Mouse (Mus musculus) lung, adult 2 months (tissue): ENCODE measurements around the gene Maml2. TPM values are rescaled to one million over a fixed set of nuclear protein-coding genes. Genes with fewer than 3 reads are reported as not detected.

Source experiments
- DNase-seq: peaks from one replicate; pipeline ENCODE4 v3.0.0; 2022
- H3K4me1 ChIP-seq: fragments of 200-500 bp; 2 replicates; pipeline ENCODE4 v1.6.1; 2011; ENCODE audit warnings: low read length; ENCODE audit not compliant: control insufficient read depth, insufficient read depth
- H3K4me3 ChIP-seq: fragments of 200-500 bp; replicated peaks from 2 replicates; pipeline ENCODE3; 2011; ENCODE audit warnings: low read depth, mild to moderate bottlenecking, control low read depth, low read length; ENCODE audit errors: extremely low read depth
- CTCF ChIP-seq: fragments of 200-500 bp; IDR thresholded peaks from 2 replicates; pipeline ENCODE4 v1.5.1; 2011; ENCODE audit warnings: mild to moderate bottlenecking, low read length, control low read depth; ENCODE audit not compliant: insufficient read depth
- POLR2A ChIP-seq: fragments of 200-500 bp; IDR thresholded peaks from 2 replicates; pipeline ENCODE4 v1.6.1; 2011; ENCODE audit warnings: low read depth, mild to moderate bottlenecking, control low read depth, low read length, borderline replicate concordance; ENCODE audit errors: extremely low read depth
- WGBS: fragments of 180-500 bp; shearing (Covaris S2); methylation state at CpG from one replicate; pipeline ENCODE4 v1.1.7; 2018; 5-methylcytosine and 5-hydroxymethylcytosine counted together
- polyA plus RNA-seq: library from polyadenylated mRNA; depleted of rRNA; stranded (reverse); fragments of >200 nt; gene quantifications from 2 replicates; pipeline ENCODE4 v1.2.3, GENCODE M21; 2012

Gene Maml2
- polyA plus RNA-seq, 1 experiment: 17.1 TPM

DNA sequence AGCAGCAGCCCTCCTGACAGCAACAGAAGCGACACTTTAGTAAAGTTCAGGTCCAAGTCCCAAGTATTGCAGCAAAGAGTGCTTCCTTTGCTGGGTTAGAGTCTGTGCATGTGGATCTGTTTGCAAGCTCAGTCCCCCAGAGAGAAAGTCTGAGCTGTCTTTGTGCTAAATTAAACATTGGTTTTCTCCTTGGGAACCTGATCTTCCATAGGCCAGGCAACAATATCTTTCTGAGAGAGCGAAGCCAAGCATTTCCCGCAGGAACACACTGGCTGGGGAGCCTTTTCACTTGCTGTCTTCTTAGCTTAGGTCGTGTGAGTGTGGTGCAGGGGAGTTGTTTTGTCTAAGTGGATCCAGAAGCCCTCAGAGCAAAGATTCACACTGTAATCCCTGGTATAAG lies 9.5 kb downstream of the Maml2 start:
- 70% methylated on average over 4 of the region's 4 CpGs for WGBS
- TF ChIP-seq CTCF: no peak
- H3K4me3 ChIP-seq: no peak overlapping the region
- DNase-seq: no peak
- H3K4me1 ChIP-seq: peaks cover 25% of the 10 kb centered on the region

DNA sequence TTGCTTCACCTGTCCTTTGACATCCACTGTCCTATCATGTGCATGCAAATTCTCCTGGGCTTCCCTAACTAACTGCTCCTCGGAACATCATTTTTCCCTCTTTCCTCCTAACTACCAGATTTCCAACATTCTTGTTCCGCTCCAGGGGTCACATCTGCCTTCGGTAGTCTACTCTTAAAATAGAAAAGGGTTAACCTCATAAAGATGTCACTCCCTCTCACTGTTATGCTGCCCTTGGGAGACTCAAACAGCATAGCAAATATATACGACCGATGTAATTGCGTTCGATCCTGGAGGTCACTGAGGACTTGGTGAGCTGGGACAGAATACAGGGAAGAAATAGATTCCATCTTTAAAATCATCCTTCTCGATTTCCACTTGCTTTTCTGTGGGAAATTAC lies 11.0 kb downstream of the Maml2 start:
- DNase-seq: no peak
- TF ChIP-seq POLR2A (no peak), CTCF (no peak)
- 90% methylated on average over 8 of the region's 8 CpGs for WGBS
- no peak overlapping the region for H3K4me3 ChIP-seq
- H3K4me1 ChIP-seq: peaks cover 20% of the 10 kb centered on the region

DNA sequence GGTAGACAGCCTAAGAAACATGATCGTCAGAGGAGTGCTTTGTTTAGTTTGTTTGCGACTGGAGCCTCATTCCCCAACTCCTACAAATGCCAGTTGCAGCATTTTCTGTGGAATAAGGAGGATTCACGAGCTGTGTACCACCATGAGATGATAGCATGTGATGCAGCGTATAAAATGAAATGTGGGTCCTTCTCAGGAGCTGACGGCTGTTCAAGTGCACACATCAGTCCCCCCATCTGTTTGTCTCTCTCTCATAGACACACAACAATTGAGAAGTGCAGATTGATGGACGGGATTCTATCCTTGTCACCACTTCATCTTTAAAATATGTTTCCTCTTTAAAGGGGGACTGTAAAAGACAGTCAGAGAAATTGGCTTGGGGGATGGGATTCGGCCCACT lies 12.1 kb downstream of the Maml2 start:
- TF ChIP-seq CTCF: no peak
- no peak for TF ChIP-seq POLR2A
- no peak for DNase-seq

DNA sequence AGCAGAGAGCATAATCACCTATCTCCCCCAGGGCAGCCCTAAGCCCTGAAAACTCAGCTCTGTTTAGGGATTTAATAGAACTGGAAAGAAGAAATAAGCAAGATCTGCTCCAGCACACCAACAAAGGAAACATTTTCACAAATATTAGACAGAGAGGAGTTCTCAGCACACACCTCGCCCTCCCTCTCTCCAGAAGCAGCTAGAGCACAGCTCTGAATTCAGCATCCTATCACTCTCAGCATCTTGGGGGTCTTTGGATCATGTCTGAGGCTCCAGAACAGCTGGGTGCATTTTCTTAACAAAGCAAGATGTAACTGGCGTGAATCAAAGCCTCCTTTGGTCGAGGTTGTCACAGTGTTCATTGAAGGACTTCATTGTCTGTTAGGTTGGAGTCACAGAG lies 12.5 kb downstream of the Maml2 start:
- no peak overlapping the region for H3K4me3 ChIP-seq
- DNase-seq: no peak
- H3K4me1 ChIP-seq: peaks cover 15% of the 10 kb centered on the region
- TF ChIP-seq POLR2A (no peak), CTCF (no peak)
- 69% methylated on average over 3 of the region's 3 CpGs for WGBS

More for the DNA sequence above, 12.1 kb downstream of the Maml2 start:
- Histone ChIP-seq H3K4me3 (no peak overlapping the region), H3K4me1 (peaks cover 13% of the 10 kb centered on the region)
- 73% methylated on average over 7 of the region's 7 CpGs for WGBS

DNA sequence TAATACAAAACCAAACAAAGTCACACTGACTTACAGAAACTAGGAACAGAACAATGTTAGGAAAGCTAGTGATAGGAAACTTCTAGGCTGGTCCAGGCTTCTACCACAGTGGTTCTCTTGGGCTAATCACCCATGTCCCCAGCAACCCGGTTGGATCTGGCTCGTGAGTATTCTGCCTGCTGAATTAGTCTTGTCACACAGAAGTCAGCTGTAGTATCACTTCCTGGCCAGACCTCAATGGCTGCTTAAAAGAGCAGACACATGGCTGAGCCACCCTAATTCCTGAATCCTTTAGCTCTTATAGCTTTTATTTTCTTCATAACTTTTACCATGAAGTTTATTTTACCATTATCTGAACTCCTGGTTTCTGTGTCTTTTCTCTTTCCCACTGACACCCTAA lies 13.3 kb downstream of the Maml2 start:
- Histone ChIP-seq H3K4me3 (no peak overlapping the region), H3K4me1 (peaks cover 22% of the 10 kb centered on the region)
- no peak for DNase-seq
- WGBS: 20% methylated on average over 2 of the region's 2 CpGs
- TF ChIP-seq POLR2A (no peak), CTCF (no peak)

DNA sequence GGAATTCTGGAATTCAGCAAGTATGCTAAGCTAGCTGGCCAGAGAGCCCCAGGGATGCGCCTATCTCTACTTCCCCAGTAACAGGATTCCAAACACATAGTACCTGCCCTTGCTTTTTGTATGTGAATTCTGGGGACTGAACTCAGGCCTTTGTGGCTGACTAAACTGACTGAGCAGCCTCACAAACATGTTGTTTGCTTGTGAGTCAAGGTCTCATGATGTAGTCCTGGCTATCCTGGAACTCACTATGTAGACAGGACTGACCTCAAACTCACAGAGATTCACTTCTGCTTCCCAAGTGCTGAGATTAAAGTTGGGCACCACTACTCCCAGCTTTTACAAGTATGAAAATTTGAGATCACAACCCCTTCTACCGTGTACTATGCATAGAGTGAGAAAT lies 16.2 kb downstream of the Maml2 start:
- TF ChIP-seq CTCF: no peak
- TF ChIP-seq POLR2A: no peak
- 86% methylated on average over 2 of the region's 2 CpGs for WGBS
- Histone ChIP-seq H3K4me3 (no peak overlapping the region), H3K4me1 (peaks cover 22% of the 10 kb centered on the region)
- DNase-seq: no peak

DNA sequence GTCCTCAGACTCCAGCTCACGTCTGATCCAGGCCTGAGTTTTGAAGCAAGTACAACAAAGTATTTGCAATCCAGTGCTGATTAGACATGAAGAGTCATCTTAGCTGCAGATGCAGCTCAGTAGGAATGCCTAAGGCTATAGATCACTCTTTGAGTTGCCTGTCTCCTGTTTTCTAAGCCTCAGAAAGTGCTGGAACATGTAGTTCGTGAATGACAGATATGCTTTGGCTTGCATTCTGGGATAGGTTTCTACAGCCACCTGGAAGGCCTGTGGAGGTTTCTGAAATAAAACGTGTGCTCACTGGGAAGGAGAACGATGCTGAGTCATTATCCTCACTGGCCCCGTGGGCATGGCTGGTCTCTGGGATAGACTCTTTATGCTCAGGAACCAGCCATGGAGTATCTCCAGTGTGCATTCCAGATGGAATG lies 16.8 kb downstream of the Maml2 start:
- Histone ChIP-seq H3K4me3 (no peak overlapping the region), H3K4me1 (peaks cover 22% of the 10 kb centered on the region)
- DNase-seq: no peak
- TF ChIP-seq CTCF: no peak
- TF ChIP-seq POLR2A: no peak
- WGBS: 55% methylated on average over 5 of the region's 5 CpGs

DNA sequence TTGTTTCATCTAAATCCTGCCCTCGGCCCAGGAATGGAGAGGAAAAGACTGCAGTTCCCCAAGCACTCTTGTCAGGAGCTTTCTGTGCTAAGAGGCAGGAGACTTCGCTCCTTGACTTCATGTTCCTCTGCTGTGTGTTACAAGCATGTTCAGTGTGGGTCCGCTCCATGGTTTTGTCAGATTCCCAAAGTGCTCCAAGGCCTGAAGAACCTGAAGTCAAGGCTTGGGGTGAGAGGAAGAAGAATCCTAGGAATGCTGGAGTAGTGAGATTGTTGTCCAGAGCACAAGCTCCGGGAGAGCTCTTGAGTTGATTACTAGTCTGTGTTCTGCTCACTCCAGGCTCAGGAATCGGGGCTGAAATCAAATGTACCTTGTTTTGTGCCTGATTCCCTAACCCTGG lies 17.6 kb downstream of the Maml2 start:
- DNase-seq: no peak
- Histone ChIP-seq H3K4me3 (no peak overlapping the region), H3K4me1 (peaks cover 22% of the 10 kb centered on the region)
- 51% methylated on average over 5 of the region's 5 CpGs for WGBS
- no peak for TF ChIP-seq POLR2A
- TF ChIP-seq CTCF: no peak

DNA sequence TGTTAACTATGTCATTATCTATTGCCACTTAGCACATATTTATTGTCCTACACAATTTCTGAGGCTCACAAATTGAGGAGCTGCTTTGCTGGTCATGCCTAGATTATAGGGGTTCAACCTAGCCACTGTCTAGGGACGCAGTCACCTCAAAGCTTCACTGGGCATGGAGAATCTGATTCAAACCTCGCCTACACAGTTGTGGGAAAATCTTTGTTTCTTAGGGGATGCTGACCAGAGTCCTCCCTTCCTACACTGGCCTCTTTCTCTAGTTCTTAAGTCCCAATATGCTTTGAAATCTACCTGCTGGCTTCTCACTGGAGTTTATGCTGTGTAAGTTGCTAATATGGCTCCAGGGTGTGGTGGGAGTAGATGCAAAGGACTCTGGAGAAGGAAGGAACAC lies 21.8 kb downstream of the Maml2 start:
- TF ChIP-seq CTCF: no peak
- TF ChIP-seq POLR2A: no peak
- Histone ChIP-seq H3K4me1 (peaks cover 24% of the 10 kb centered on the region), H3K4me3 (no peak overlapping the region)
- DNase-seq: no peak
- 98% methylated on average over 2 of the region's 2 CpGs for WGBS

DNA sequence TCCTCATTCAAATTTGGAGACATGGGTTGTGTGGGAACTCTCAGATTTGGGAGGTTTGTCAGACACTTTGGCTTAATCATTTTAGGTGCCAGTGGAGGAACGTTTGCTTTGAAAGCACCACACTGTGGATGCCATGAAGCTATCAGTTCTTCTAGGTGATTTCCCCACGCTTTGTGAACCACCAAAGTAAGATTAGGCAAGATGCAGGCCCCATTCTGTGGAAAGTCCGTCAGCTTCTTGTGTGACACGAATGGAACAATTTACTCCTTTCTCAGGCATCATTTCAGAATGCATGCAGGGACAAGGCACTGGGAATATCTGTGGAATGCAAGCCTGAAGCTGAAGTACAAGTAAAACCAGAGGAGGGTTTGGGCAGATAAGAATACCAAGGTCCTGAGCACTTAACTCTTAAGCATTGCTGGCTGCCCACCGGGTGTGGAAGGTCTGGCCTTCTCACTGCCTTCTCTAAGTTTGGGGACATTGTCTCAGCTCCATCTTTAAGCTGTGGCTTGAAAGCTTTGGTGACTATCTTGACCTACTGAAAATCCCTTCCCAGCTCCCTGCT lies 23.1 kb downstream of the Maml2 start:
- Histone ChIP-seq H3K4me1 (peaks cover 14% of the 10 kb centered on the region), H3K4me3 (no peak overlapping the region)
- WGBS: 66% methylated on average over 5 of the region's 5 CpGs
- no peak for DNase-seq
- TF ChIP-seq CTCF: no peak
- TF ChIP-seq POLR2A: no peak

DNA sequence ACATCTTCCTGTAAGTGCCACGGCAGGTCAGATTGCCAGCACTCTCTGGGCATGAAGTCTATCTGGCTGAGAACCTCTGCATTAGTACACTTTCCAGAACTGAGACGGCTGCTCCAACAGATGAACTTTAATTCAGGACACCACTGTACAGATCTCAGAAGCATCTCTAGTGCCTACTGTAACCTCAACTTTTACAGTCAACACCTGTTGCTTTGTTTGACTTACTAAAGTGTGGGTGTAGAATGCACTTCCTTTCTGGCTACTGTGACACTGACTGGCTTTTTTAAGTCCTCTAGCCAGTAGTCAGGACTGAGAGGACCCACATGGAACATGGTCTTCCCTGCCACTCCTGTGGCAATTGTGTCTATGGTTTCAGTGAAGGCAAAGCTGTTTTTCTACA lies 25.3 kb downstream of the Maml2 start:
- TF ChIP-seq CTCF (no peak), POLR2A (no peak)
- 18% methylated on average over 2 of the region's 2 CpGs for WGBS
- Histone ChIP-seq H3K4me1 (peaks cover 13% of the 10 kb centered on the region), H3K4me3 (no peak overlapping the region)
- DNase-seq: no peak
